Mouse (Mus musculus) G1E (cell line): ENCODE results near the gene Glipr1.

Experiments
- CTCF ChIP-seq: IDR thresholded peaks from 2 replicates; pipeline ENCODE4 v1.5.1; 2012; ENCODE audit warnings: low read depth, low read length, inconsistent platforms, mixed read lengths
- GATA1 ChIP-seq: IDR thresholded peaks from 2 replicates; pipeline ENCODE4 v1.6.1; 2012; ENCODE audit warnings: borderline replicate concordance, low read length, inconsistent platforms, mixed read lengths
- GATA2 ChIP-seq: IDR thresholded peaks from 2 replicates; pipeline ENCODE4 v1.6.1; 2012; ENCODE audit warnings: low read depth, low read length, inconsistent platforms, borderline replicate concordance
- POLR2AphosphoS5 ChIP-seq: IDR thresholded peaks from 2 replicates; pipeline ENCODE4 v1.6.1; 2012; ENCODE audit warnings: low read depth, low read length, inconsistent platforms; ENCODE audit not compliant: insufficient replicate concordance
- TAL1 ChIP-seq: conservative IDR thresholded peaks from 2 replicates; pipeline ENCODE4 v1.6.1; 2012; ENCODE audit warnings: low read depth, low read length, inconsistent platforms, mixed read lengths

- TF ChIP-seq CTCF, result no peak
- TF ChIP-seq GATA1, result no peak
- TF ChIP-seq POLR2AphosphoS5, result no peak
- no peak for TF ChIP-seq TAL1
- TF ChIP-seq GATA2, result no peak
Measured at GRCm38 (mm10) chr10:111997671-111998070, 4.8 kb downstream of the Glipr1 start.
